Mouse (Mus musculus): ENCODE results near the gene Nup210. TPM values are rescaled to one million over a fixed set of nuclear protein-coding genes. Genes with fewer than 3 reads are reported as not detected.

Nup210 gene
- polyA plus RNA-seq, 1 experiment from 2014 or later, result 37.4 TPM

- H3K4me1 ChIP-seq (replicated peaks; ENCODE audit: control insufficient read depth, insufficient read depth, low read length), result peaks cover 6% of the 10 kb centered on the region; the same call in 1 of the 2 replicates
- DNase-seq (ENCODE audit: low spot score) (peak; percentile 50), ATAC-seq (replicated peaks; ENCODE audit: low FRiP score) (no peak)
- no peaks in the 10 kb centered on the region for H3K36me3 ChIP-seq (ENCODE audit: control insufficient read depth, insufficient read depth, low read length)
- 91% methylated on average over 9 of the region's 9 CpGs for WGBS
- H3K27me3 ChIP-seq (ENCODE audit: control insufficient read depth, insufficient read depth, low read length), result no peaks in the 10 kb centered on the region
- no peak overlapping the region for H3K27ac ChIP-seq (ENCODE audit: low read depth, low read length)
- H3K9ac ChIP-seq (ENCODE audit: low read length), result no peak overlapping the region
- H3K4me3 ChIP-seq (ENCODE audit: low read depth, low read length), result no peak overlapping the region
- no peaks in the 10 kb centered on the region for H3K9me3 ChIP-seq (ENCODE audit: control insufficient read depth, low read length)
- no peak overlapping the region for H3K4me2 ChIP-seq (ENCODE audit: low read depth, low read length, severe bottlenecking)
These were observed 42.4 kb upstream of the Nup210 start for GRCm38 (mm10) chr6:91159047-91159446.

- 52% methylated on average over 6 of the region's 6 CpGs for WGBS
- no peak for ATAC-seq (replicated peaks; ENCODE audit: low FRiP score)
These were observed 40.6 kb upstream of the Nup210 start for GRCm38 (mm10) chr6:91157237-91157570.

GRCm38 (mm10) chr6:91156554-91157236 lies 40.1 kb upstream of the Nup210 start, which contains the start of gene Hdac11:
TSS of gene Hdac11 (plus strand) at chr6:91156665.
- Histone ChIP-seq H3K4me3 (ENCODE audit: low read depth, low read length) (peak within 1 kb of the TSS; percentile 59), H3K27me3 (ENCODE audit: control insufficient read depth, insufficient read depth, low read length) (no peaks in the 10 kb centered on the region), H3K4me1 (replicated peaks; ENCODE audit: control insufficient read depth, insufficient read depth, low read length) (peaks cover 12% of the 10 kb centered on the region; the same call in 1 of the 2 replicates), H3K36me3 (ENCODE audit: control insufficient read depth, insufficient read depth, low read length) (no peaks in the 10 kb centered on the region), H3K9me3 (ENCODE audit: control insufficient read depth, low read length) (no peaks in the 10 kb centered on the region), H3K9ac (ENCODE audit: low read length) (peak within 1 kb of the TSS; percentile 75), H3K27ac (ENCODE audit: low read depth, low read length) (peak within 1 kb of the TSS; percentile 18), H3K4me2 (ENCODE audit: low read depth, low read length, severe bottlenecking) (peak within 1 kb of the TSS; percentile 85)
- ATAC-seq (replicated peaks; ENCODE audit: low FRiP score) (peak; percentile 96), DNase-seq (ENCODE audit: low spot score) (peak; percentile 95)
- WGBS, result under 1% methylated on average over 30 of the region's 42 CpGs

More at GRCm38 (mm10) chr6:91157237-91157570, 40.6 kb upstream of the Nup210 start:
- no peak for DNase-seq (ENCODE audit: low spot score)
- Histone ChIP-seq H3K9ac (ENCODE audit: low read length) (peak overlapping the region; percentile 75), H3K36me3 (ENCODE audit: control insufficient read depth, insufficient read depth, low read length) (no peaks in the 10 kb centered on the region), H3K27ac (ENCODE audit: low read depth, low read length) (no peak overlapping the region), H3K27me3 (ENCODE audit: control insufficient read depth, insufficient read depth, low read length) (no peaks in the 10 kb centered on the region), H3K9me3 (ENCODE audit: control insufficient read depth, low read length) (no peaks in the 10 kb centered on the region), H3K4me1 (replicated peaks; ENCODE audit: control insufficient read depth, insufficient read depth, low read length) (peaks cover 12% of the 10 kb centered on the region; the same call in 1 of the 2 replicates), H3K4me2 (ENCODE audit: low read depth, low read length, severe bottlenecking) (peak overlapping the region; percentile 85), H3K4me3 (ENCODE audit: low read depth, low read length) (peak overlapping the region; percentile 59)

- no peak for DNase-seq (ENCODE audit: low spot score)
- H3K27me3 ChIP-seq (ENCODE audit: control insufficient read depth, insufficient read depth, low read length), result no peaks in the 10 kb centered on the region
- H3K9ac ChIP-seq (ENCODE audit: low read length), result no peak overlapping the region; the same call in 1 of the 2 replicates
- peak overlapping the region; percentile 59 for H3K4me3 ChIP-seq (ENCODE audit: low read depth, low read length)
- H3K4me2 ChIP-seq (ENCODE audit: low read depth, low read length, severe bottlenecking), result peak overlapping the region; percentile 85
- WGBS, result 22% methylated on average over 4 of the region's 4 CpGs
- H3K9me3 ChIP-seq (ENCODE audit: control insufficient read depth, low read length), result no peaks in the 10 kb centered on the region
- ATAC-seq (replicated peaks; ENCODE audit: low FRiP score), result no peak
- H3K27ac ChIP-seq (ENCODE audit: low read depth, low read length), result peak overlapping the region; percentile 18; the same call in 1 of the 2 replicates
- no peaks in the 10 kb centered on the region for H3K36me3 ChIP-seq (ENCODE audit: control insufficient read depth, insufficient read depth, low read length)
- H3K4me1 ChIP-seq (replicated peaks; ENCODE audit: control insufficient read depth, insufficient read depth, low read length), result peaks cover 12% of the 10 kb centered on the region; the same call in 1 of the 2 replicates
These were observed 39.4 kb upstream of the Nup210 start for GRCm38 (mm10) chr6:91156062-91156461.

- Histone ChIP-seq H3K27ac (ENCODE audit: low read depth, low read length) (no peak overlapping the region), H3K4me3 (ENCODE audit: low read depth, low read length) (no peak overlapping the region), H3K4me1 (replicated peaks; ENCODE audit: control insufficient read depth, insufficient read depth, low read length) (peaks cover 12% of the 10 kb centered on the region; the same call in 1 of the 2 replicates), H3K9ac (ENCODE audit: low read length) (no peak overlapping the region), H3K36me3 (ENCODE audit: control insufficient read depth, insufficient read depth, low read length) (no peaks in the 10 kb centered on the region), H3K9me3 (ENCODE audit: control insufficient read depth, low read length) (no peaks in the 10 kb centered on the region), H3K27me3 (ENCODE audit: control insufficient read depth, insufficient read depth, low read length) (no peaks in the 10 kb centered on the region), H3K4me2 (ENCODE audit: low read depth, low read length, severe bottlenecking) (no peak overlapping the region)
- no peak for ATAC-seq (replicated peaks; ENCODE audit: low FRiP score)
- 78% methylated on average over 3 of the region's 3 CpGs for WGBS
- DNase-seq (ENCODE audit: low spot score), result no peak
These were observed 38.7 kb upstream of the Nup210 start for GRCm38 (mm10) chr6:91155286-91155685.

GRCm38 (mm10) chr6:91154685-91155084 lies 38.1 kb upstream of the Nup210 start:
- ATAC-seq (replicated peaks; ENCODE audit: low FRiP score), result no peak
- Histone ChIP-seq H3K27me3 (ENCODE audit: control insufficient read depth, insufficient read depth, low read length) (no peaks in the 10 kb centered on the region), H3K9ac (ENCODE audit: low read length) (no peak overlapping the region), H3K4me3 (ENCODE audit: low read depth, low read length) (no peak overlapping the region), H3K4me1 (replicated peaks; ENCODE audit: control insufficient read depth, insufficient read depth, low read length) (peaks cover 12% of the 10 kb centered on the region; the same call in 1 of the 2 replicates), H3K36me3 (ENCODE audit: control insufficient read depth, insufficient read depth, low read length) (no peaks in the 10 kb centered on the region), H3K9me3 (ENCODE audit: control insufficient read depth, low read length) (no peaks in the 10 kb centered on the region), H3K4me2 (ENCODE audit: low read depth, low read length, severe bottlenecking) (no peak overlapping the region), H3K27ac (ENCODE audit: low read depth, low read length) (no peak overlapping the region)
- DNase-seq (ENCODE audit: low spot score), result no peak
- 66% methylated on average over 4 of the region's 4 CpGs for WGBS

- H3K4me3 ChIP-seq (ENCODE audit: low read depth, low read length), result peak overlapping the region; percentile 11; the same call in 1 of the 2 replicates
- no peaks in the 10 kb centered on the region for H3K9me3 ChIP-seq (ENCODE audit: control insufficient read depth, low read length)
- DNase-seq (ENCODE audit: low spot score) (peak; percentile 69), ATAC-seq (replicated peaks; ENCODE audit: low FRiP score) (peak; percentile 45)
- peaks cover 12% of the 10 kb centered on the region; the same call in 1 of the 2 replicates for H3K4me1 ChIP-seq (replicated peaks; ENCODE audit: control insufficient read depth, insufficient read depth, low read length)
- H3K27ac ChIP-seq (ENCODE audit: low read depth, low read length), result no peak overlapping the region
- 0 out of 2 replicates have a peak overlapping the region, but pooled peaks have one; percentile 8 for H3K9ac ChIP-seq (ENCODE audit: low read length)
- 1% methylated on average over 10 of the region's 10 CpGs for WGBS
- H3K27me3 ChIP-seq (ENCODE audit: control insufficient read depth, insufficient read depth, low read length), result no peaks in the 10 kb centered on the region
- H3K36me3 ChIP-seq (ENCODE audit: control insufficient read depth, insufficient read depth, low read length), result no peaks in the 10 kb centered on the region
- H3K4me2 ChIP-seq (ENCODE audit: low read depth, low read length, severe bottlenecking), result peak overlapping the region; percentile 41
These were observed 37.0 kb upstream of the Nup210 start for GRCm38 (mm10) chr6:91153549-91154064.

- no peak overlapping the region for H3K27ac ChIP-seq (ENCODE audit: low read depth, low read length)
- H3K36me3 ChIP-seq (ENCODE audit: control insufficient read depth, insufficient read depth, low read length), result no peaks in the 10 kb centered on the region
- H3K9ac ChIP-seq (ENCODE audit: low read length), result 0 out of 2 replicates have a peak overlapping the region, but pooled peaks have one; percentile 8
- 44% methylated on average over 7 of the region's 7 CpGs for WGBS
- no peaks in the 10 kb centered on the region for H3K9me3 ChIP-seq (ENCODE audit: control insufficient read depth, low read length)
- H3K4me2 ChIP-seq (ENCODE audit: low read depth, low read length, severe bottlenecking), result peak overlapping the region; percentile 41; the same call in 1 of the 2 replicates
- H3K4me1 ChIP-seq (replicated peaks; ENCODE audit: control insufficient read depth, insufficient read depth, low read length), result peaks cover 12% of the 10 kb centered on the region; the same call in 1 of the 2 replicates
- ATAC-seq (replicated peaks; ENCODE audit: low FRiP score) (no peak), DNase-seq (ENCODE audit: low spot score) (no peak)
- H3K4me3 ChIP-seq (ENCODE audit: low read depth, low read length), result no peak overlapping the region
- no peaks in the 10 kb centered on the region for H3K27me3 ChIP-seq (ENCODE audit: control insufficient read depth, insufficient read depth, low read length)
These were observed 36.4 kb upstream of the Nup210 start for GRCm38 (mm10) chr6:91152892-91153548.
